Mouse (Mus musculus): ENCODE measurements around the gene Ddx39b.

Ddx39b gene

DNA sequence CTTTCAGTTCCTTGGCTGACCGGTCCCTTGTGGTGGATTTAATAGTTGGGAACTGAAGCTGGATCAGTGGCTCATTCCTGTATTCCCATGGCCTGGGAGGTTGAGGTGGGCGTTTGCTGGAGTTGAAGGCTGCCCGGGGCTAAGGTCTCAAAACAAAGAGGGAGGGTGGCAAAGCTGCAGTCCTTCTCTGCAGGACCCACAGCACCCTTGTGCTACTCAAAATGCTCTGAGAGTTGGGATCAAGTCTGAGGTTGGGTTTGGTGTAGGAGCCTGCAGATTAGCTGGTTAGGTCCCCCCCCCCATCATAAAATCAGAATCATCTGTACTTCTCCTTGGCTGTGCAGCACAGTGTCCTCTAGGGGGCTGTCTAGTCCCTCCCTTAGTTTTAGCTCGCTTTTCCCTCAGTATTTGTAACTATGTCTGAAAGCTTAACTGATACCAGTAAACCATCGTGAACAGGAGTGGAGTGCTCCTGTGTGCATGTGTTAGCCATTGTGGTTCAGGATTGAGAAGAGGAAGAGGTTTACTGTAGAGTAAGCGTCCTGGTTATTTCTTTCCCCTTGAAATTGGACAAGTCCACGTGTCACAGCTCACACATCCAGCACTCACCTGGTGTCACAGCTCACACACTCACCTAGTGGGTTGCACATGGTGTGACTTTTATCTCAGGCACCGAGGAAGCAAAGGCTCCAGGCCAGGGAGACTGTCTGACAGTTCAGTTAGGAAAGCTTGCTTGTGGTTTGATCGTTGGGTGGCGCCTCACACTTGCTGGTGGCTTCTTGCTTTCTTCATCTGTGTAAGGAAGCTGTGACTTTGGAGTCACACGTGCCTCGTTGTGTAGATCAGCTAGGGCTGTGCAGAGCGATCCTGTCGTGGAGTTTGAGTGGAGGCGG lies 4.4 kb downstream of the Ddx39b start:
- peak; percentile 54 for DNase-seq

DNA sequence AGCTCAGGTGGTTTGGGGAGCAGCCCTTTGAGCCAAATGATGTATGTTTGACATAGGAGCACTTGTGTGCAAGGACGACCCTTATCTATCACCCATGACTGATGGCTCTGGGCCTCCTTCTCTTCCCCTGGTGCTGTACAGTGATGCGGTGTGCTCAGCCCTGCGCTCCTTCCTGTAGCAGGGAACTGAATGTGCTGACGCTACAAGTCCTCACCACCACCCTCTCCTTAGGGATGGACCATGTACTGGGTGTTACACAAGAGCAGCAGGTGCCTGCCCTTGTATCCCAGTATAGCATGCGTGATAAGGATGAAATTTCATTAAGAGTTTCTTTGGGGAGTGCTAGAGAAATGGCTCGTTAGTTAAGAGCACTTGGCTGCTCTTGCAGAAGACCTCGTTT lies 5.6 kb downstream of the Ddx39b start:
- no peak for DNase-seq

DNA sequence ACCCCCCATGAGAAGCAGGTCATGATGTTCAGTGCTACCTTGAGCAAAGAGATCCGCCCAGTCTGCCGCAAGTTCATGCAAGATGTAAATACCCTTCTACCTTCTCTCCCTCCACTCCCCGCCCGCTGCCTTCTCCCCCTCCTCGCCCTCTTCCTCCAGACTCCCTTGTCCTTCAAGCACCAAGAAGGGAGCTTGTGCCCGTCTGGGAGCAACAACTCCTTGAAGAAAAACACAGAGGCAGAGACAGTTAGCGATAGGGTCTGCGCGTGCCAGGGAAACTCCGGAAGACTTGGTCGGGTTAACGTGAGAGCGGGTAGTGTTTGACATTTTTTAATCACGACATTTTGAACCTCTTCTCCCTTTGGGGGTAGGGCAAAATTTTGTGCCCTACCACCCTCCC lies 7.4 kb downstream of the Ddx39b start:
- no peak for DNase-seq

DNA sequence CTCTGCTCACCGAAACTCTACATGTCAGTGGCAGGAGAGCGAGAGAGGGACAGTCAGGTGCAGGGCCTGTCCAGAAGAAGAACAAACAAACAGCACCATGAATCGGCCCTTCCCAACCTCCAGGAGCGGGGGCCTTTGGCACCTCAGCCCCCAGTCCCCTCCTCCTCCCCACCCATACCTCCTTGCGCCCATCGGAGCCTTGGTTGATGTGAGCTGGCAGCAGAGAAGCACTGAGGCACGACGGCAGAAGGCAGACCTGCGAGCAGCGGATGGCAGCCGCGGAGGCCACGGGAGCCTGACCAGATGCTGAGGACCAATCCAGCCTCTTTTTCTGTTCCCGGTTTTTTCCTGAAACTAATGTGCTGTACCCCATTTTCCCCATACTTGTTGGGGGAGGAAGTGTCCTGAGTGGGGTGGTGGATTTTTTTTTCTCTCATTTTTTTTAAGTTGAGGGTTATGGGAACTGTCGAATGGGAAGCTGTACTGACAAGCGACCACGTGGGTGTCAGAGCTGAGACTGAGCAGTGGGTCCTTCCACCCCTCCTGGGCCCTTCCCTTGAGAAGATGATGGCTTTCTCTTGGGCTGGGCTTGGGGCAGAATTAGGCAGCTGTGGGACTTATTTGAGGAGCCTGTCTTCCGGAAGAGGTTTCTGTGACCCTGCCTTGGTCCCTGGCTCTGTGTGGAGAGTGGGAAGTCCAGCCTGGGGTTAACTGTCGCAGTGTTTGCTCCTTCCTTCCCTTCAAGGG lies 8.1 kb downstream of the Ddx39b start:
- DNase-seq: no peak

DNA sequence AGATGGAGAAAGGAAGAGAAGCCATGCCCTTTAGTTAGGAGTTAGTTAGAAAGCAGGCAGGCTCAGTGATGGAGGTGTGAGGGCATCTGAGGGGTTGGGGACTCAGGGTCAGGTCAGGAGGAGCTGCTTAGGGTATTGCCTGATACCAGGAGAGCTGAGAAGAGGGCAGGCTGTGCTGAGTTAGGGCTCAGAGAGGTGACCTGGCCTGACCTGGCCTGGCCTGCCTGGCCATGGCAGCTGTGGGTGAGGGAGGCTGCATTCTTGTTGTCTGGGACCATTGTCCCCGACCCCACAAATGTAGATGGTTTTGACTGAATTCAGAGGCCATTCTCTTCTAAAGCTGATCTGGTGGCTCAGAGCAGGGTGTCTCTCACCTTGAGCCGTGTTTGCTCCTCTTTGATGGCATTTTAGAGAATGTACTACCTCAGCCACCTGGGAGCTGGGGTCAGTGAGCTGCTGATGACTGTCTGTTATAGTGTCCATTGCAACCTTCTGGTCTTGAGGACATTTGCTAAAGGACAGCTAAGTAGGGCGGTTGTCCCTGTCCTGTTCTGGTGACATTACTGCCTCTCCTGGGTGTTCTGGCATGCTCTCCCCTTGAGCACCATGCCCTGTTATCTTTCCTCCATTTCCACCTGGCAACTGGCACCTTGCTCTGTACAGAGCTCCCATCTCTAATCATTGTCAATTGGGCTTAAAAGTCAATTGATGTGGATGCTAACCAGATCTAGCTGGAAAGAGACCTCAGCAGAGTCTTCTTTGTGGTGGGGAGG lies 9.0 kb downstream of the Ddx39b start:
- no peak for DNase-seq

DNA sequence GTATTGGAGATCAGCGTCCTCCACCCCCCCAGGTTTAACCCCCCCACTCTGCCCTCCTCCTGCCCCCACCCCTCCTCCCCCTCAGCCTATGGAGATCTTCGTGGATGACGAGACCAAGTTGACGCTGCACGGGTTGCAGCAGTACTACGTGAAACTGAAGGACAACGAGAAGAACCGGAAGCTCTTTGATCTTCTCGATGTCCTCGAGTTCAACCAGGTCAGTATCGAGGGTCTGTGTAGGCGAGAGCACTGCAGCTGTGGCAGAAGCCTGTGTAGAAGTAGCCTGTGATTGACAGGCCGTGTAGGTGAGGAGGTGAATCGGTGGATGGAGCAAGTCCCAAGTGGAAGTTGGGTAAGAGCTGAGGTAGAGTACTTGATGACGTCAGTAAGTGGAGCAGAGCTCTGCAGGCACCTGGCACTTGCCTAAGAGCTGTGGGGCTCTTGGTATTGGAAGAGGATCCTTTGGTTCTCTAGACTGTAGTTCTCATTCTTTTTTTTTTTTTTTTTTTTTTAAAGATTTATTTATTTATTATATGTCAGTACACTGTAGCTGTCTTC lies 9.7 kb downstream of the Ddx39b start:
- peak; percentile 90 for DNase-seq

DNA sequence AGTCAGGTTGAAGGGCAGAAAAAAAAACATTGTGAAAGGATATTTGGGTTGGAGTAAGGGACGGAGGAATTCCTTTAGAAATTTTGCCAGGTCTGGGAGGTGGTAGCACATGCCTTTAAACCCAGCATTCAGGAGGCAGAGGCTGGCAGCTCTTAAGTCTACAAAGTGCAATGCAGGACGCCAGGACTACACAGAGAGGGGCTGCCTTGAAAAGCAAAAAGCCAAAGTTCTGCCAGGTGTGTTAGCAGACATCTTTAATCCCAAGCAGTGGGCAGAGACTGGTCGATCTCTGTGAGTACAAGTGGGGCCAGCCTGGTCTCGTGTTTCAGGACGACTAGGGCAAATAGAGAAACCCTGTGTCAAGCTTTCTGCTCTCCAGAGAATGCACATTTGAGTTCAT lies 10.4 kb downstream of the Ddx39b start:
- no peak for DNase-seq

DNA sequence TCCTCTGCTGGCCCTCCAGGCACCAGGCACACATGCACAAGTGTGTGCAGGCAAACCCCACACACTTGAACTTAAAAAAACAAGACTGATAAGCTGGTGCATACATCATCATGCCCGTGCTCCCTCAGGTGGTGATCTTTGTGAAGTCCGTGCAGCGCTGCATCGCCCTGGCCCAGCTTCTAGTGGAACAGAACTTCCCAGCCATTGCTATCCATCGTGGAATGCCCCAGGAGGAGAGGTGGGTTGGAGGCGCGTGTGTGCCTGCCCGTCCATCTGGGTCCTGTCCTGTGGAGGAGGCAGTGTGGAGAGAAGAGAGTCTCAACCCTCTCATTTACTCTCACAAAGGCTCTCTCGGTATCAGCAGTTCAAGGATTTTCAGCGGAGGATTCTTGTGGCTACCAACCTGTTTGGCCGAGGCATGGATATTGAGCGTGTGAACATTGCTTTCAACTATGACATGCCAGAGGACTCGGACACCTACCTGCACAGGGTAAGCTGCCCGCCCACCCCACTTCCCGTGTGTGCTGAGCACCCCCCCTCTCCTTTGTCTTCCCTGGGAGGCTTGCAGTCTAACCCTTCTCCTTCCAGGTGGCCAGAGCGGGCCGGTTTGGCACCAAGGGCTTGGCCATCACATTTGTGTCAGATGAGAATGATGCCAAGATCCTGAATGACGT lies 11.2 kb downstream of the Ddx39b start:
- no peak for DNase-seq

DNA sequence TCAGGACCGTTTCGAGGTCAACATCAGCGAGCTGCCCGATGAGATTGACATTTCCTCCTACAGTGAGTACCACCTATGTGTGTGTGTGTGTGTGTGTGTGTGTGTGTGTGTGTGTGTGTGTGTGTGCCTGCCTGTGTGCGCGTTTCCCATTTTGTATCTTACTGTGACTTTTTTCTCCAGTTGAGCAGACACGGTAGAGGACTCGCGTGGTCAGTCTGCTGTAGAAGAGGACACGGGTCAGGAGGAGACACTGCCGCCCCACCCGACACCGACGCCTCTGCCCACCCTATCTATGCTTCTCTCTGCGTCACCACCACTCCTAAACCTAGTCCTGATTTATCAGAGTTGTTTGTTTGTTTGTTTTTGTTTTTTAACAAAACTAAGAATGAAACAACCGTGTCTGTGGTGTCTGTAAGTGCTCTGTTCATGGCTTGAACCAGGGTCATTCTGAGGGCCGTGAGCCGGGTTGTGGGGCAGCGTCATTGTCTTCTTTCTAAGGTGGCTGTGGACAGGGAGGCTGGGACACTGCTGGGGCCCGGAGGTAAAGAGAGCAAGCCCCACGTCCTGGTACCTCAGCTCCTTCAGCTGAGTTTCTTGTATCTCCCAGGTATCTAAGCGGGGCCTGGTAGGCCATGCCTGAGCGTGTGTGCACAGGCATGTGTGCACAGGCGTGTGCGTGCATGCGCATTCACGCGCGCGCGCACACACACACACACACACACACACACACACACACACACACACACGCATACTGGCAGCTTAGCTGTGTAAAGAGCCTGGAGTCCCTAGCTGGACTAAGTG lies 11.9 kb downstream of the Ddx39b start:
- DNase-seq: no peak

DNA sequence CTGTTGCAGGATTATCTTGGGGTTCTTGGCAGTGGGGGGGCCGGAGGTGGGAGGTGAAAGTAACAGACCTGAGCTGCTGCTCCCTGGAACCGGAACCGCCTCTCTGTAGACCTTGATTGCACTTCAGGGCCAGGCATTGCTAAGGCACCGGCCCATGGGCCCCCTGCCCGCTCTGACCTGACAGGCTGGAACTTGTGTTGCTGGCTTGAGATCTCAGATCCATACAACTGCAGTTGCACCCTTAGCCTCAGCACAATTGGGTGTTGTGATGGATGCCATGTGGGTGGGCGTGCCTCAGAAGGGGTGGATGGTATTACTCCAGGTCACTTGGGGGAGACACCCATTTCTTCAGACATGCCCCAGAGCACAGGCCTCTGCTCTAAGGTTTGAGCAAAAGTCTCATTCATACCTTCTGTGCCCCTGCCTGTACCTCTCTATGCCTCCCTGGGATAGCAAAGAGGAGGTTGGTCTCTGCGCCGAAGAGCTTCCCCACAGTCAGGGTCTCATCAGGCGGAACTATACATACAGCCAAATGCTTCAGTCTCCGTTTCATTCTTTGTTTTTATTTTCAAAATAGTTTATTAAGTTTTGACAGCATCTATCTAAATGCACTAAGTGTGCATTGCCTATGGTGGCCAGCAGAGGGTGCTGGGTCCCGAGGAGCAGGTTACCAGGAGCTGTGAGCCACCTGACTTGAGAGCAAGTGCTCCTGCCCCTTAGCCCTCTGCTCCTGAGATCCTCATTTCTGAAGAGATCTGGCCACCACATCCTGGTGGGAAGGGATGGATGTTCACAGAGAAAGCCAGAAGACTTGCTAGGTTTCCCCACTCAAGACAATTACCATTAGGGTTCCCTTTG lies 12.9 kb downstream of the Ddx39b start:
- DNase-seq: peak; percentile 84

DNA sequence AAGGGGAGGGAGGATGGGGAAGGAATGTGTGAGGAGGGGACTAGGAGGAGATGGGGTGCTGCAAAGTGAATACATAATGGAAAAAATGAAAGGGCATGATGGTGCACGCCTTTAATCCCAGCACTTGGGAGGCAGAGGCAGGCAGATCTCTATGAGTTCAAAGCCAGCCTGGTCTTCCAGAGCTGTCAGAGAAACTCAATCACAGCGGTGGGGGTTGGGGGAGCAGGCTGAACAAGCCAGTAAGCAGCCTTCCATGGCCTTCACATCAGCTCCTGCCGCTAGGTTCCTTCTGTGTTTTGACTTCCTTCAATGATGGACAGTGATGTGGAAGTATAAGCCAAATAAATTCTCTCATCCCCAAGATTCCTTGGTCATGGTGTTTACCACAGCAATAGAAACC lies 13.8 kb downstream of the Ddx39b start:
- no peak for DNase-seq

DNA sequence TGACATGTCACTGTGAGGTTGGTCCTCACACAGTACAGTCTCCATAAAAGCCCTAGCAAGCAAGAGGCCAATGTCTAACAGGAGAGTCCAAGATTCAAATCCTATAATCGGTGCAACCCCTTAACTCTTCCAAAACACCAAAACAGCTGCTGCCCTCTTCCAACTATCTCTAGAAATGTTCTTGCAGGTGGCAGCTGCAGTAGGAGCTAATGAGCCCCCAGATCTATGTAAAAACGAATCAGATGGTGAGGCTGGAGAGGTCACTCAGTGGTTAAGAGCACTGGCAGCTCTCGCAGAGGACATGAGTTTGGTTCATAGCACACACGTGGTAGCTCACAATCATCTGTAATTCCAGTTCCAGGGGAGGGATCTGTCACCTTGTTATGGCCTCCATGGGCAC lies 14.2 kb downstream of the Ddx39b start:
- DNase-seq: no peak

DNA sequence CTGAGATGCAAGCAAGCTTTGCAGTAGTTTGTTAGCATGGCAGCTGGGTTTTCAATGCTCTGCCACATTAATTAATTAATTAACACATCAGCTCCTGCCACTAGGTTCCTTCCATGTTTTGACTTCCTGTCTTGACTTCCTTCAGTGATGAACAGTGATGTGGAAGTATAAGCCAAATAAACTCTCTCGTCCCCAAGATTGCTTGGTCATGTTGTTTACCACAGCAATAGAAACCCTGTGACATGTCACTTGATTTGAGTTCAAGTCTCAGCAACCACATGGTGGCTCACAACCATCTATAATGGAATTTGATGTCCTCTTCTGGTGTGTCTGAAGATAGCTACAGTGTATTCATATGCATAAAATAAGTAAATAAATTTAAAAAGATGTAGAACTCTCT lies 15.8 kb downstream of the Ddx39b start:
- DNase-seq: no peak

DNA sequence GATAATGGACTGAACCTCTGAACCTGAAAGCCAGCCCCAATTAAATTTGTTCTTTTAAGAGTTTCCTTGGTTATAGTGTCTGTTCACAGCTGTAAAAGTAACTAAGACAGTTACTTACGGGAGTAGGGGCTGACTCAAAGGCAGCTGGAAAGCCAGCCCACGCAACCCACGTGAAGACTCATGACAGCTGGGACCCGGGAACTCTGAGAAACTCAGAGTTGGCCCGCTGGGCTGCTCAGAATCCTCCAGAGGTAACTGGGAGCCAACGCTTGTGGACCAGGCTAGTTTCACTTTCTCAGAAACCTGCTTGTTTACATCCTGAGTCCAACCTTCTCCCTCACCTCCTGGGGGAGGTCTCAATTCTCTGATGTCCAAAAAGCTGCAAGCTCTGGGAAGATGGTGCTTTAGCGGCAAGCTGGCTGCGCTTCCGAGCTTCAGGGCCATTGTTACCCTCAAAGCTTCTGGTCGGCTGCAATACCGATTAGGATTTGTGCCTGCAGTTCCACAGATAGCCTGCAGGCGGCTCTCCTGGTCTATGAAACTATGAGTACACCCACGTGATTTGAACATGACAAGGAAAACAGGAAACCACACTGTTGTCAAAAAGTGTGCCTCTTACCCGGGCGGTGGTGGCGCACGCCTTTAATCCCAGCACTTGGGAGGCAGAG lies 16.4 kb downstream of the Ddx39b start:
- DNase-seq: peak; percentile 99

DNA sequence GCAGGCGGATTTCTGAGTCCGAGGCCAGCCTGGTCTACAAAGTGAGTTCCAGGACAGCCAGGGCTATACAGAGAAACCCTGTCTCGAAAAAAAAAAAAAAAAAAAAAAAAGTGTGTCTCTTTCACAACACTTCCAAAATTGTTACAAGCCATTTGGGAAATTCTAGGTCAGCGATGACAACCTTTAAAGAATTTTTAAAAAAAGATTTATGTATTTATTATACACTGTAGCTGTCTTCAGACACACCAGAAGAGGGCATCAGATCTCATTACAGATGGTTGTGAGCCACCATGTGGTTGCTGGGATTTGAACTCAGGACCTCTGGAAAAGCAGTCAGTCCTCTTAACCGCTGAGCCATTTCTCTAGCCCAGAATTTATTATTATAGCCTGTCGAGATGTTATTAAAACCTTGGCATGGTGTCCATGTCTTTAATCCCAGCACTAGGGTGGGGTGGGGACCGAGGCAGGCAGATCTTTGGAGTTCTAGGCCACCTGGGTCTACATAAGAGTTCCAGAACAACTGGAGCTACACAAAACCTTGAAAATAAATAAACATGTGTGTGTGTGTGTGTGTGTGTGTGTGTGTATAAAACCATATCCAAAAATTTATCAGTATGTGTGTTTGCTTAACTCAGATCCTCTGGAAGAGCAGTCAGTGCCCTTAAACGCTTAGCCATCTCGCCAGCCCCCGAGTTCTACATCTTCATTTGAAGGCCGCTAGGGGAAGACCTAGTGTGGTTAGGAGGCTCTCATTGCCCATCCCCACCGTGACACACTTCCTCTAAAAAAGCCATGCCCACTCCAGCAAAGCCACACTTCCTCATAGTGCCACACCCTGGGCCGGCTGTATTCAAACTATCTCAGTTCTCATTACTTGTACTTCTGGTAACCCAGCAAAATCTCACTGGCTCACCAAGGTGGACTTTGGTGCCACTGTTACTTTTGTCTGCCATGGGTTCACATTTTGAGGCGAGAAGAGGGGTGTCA lies 17.2 kb downstream of the Ddx39b start:
- DNase-seq: peak; percentile 94

DNA sequence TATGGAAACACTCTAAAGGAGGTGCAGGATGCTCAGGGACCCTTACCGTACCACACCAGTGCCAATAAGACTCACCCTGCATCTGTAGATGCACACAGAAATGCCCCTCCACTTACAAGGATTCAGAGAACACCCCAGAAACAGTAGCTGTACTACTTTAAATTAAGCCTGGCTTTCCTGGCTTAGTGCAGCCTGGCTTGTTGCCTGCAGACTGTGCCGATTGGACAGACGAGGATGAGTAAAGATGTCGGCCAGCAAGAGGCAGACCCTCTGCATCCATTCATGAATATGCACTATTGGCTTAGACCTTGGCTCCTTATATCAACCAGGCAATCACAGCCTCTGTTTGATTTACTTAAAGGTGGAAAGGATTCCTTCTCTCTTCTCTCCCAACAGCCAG lies 18.1 kb downstream of the Ddx39b start:
- no peak for DNase-seq

DNA sequence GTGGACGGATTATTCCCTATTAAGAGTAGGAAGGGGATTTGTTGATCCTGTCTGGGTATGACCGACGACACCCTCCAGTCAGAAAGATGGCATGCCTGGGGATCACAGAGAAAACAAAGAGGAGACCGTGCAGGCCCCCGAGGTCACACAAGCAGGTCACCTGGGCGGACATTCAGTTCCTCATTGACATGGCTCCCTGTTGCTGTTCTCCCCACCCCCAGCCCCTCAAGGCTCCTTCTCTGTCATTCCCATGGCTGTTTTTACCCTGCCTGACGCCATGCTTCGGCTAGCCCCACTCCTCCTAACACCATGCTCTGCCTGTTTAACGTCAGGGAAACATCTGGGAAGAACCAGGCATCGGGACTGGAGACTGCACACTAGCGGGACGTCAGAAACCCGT lies 20.1 kb downstream of the Ddx39b start:
- DNase-seq: no peak

DNA sequence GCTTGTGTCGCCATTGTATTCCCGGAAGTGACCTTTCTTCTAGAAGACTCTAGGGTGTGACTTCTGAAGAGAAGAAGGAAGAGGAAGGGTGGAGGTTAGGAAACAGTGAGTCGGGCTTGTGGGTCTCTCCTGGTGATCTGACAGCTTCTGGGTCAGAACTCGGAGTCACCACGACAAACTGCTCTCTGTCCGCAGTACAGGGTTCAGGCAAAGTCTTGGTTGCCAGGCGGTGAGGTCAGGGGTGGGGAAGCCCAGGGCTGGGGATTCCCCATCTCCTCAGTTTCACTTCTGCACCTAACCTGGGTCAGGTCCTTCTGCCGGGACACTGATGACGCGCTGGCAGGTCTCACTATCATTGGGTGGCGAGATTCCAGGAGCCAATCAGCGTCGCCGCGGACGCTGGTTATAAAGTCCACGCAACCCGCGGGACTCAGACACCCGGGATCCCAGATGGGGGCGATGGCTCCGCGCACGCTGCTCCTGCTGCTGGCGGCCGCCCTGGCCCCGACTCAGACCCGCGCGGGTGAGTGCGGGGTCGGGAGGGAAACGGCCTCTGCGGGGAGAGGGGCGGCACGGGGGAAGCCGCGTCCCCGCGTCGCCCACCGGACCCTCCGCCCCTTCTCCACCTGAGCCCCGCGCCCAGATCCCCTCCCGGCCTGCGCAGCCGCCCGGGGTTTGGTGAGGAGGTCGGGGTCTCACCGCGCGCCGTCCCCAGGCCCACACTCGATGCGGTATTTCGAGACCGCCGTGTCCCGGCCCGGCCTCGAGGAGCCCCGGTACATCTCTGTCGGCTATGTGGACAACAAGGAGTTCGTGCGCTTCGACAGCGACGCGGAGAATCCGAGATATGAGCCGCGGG lies 21.3 kb downstream of the Ddx39b start, which contains the start of gene H2-D1:
TSS of gene H2-D1 (plus strand) at position 67 of the 859 bp plus-strand sequence.
- DNase-seq: peak; percentile 100

All from lung, postnatal 36 days (tissue).